Mouse (Mus musculus): ENCODE data around the gene Ints3. TPM values are rescaled to one million over a fixed set of nuclear protein-coding genes. Genes with fewer than 3 reads are reported as not detected.
A peak's percentile ranks its signal among the peaks of the same experiment; 100 is the strongest.
"Not testable (repeated sequence)": the region's sequence is repeated elsewhere in the genome, so short reads cannot be mapped to it uniquely, and the experiment has no call there.

The Ints3 gene
- total RNA-seq, 2 experiments from 2014 or later, result 57.6 to 70.1 TPM

- no peak for DNase-seq (ENCODE audit: low spot score in 2 of 2)
- intact Hi-C loops (cut with DNase I), result loop anchor here (5.0 to 10.0 kb wide), 3 partner anchors 81 to 151 kb away; partner anchors contain the start of genes Dennd4b and Gatad2b
Observed at GRCm38 (mm10) chr3:90372817-90373216, 60.6 kb downstream of the Ints3 start.

- no peak for DNase-seq (ENCODE audit: low spot score in 2 of 2)
- intact Hi-C loops (cut with DNase I), result loop anchor here (5.0 to 10.0 kb wide), 3 partner anchors 80 to 150 kb away; partner anchors contain the start of genes Dennd4b and Gatad2b
Observed at GRCm38 (mm10) chr3:90371857-90372256, 61.6 kb downstream of the Ints3 start.

GRCm38 (mm10) chr3:90369041-90369440 is 64.4 kb downstream of the Ints3 start:
- DNase-seq (ENCODE audit: low spot score in 2 of 2), result peak; percentile 32 to 52
- intact Hi-C loops (cut with DNase I), result no loop called here

DNA sequence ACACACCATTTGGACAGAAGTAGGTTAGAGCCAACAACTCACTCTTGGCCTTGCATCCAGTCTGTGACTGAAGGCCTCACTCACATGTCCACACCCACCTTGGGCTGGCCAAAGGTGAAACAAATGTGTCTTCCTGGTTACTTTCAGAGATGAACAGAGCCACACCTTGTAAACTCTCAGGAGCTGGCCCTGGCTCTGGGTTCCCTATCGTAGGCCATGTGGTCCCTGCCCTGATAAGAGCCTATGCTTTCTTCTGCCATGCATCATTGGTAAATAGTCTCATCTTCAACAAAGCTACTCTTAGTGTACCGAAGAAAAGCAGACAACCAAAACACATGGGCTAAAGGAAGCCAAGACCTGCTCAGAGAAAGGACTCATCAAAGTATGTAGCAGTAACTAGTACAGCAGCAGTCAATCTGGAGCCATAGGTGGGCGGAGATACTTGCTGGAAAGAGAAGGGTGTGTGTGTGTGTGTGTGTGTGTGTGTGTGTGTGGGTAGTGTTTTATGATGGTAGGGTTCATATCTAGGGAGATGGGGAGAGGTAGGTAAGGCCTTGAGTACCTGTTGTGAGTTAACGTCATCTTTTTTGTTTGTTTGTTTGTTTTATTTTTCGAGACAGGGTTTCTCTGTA is 66.3 kb downstream of the Ints3 start:
- intact Hi-C loops (cut with DNase I), result no loop called here
- DNase-seq (ENCODE audit: low spot score in 2 of 2), result no peak

DNA sequence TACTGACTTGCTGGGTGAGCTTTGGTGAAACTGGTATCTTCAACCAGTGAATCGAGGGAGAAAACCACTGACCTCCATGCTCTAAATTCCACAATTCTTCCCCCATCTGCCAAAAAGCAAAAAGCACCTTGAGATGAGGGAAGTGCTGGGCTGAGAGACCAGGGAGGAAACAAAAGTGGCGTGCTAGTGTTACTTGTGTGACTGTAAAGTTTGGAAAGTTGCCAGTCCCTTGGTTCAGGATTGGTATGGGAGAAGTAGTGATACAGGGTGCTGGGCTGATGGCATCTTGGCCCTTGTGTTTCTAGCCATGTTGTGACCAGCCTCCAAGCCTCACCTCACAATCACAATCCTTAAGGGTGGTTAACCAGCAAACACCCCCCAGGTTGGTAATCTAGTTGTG is 71.1 kb downstream of the Ints3 start:
- intact Hi-C loops (cut with DNase I), result no loop called here

DNA sequence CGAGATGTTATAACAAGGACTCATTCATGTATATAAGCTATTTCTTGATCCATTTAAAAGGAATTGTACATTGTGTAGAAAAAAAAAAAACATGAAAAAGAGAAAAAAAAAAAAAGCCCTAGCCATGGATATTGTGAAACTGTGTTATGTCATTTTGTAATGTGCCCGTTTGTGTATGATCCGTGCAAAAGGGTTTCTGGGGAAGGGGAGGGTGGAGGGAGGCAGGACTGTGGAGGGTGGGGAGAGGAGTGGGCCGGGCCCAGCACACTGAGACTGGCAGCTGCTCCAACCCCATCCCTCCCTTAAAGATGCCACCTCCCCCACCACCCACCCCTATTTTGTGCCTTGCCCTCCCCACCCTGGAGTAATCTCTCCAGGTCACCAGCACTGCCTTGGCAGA is 71.9 kb downstream of the Ints3 start:
- intact Hi-C loops (cut with DNase I), result no loop called here
- no peak for DNase-seq (ENCODE audit: low spot score in 2 of 2)

More for the DNA sequence above, 71.1 kb downstream of the Ints3 start:
- DNase-seq (ENCODE audit: low spot score in 2 of 2), result no peak

GRCm38 (mm10) chr3:90359230-90359629 is 74.2 kb downstream of the Ints3 start:
- DNase-seq (ENCODE audit: low spot score in 2 of 2), result no peak
- intact Hi-C loops (cut with DNase I), result no loop called here

DNA sequence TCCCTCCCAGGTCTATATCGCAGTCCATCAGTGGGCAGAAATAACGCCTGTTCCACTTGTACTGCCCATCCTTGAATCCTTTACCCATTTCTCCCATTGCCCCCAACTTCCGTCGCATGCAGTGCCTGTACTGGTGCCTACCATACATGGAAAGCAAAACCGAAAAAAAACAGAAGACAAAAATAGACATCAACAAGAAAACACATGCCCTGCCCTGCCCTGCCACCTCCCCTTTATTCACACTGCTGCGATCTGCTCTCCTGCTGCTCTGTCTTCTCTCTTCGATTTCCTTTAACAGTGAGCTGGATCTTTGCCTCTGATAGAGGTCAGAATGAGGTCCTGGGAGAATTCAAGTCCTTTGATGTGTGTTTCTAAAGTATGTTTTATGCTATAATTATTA is 75.5 kb downstream of the Ints3 start:
- intact Hi-C loops (cut with DNase I), result no loop called here

DNA sequence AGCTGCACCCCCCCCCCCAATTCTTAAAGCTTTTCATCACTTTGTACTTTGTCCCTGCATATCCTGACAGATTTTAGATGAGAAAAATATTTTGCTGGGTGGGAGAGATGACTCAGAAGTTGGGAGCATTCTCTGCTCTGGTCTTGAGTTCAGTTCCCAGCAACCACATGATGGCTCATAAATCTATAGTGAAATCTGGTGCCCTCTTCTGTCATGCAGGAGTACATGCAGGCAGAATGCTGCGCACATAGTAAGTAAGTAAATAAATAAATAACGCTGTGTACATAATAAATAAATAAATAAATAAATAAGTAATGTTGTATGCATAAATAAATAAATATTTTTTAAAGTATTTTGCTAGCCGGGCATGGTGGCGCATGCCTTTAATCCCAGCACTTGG is 85.6 kb downstream of the Ints3 start:
- intact Hi-C loops (cut with DNase I), result no loop called here
- DNase-seq (ENCODE audit: low spot score in 2 of 2), result no peak

More for the DNA sequence above, 75.5 kb downstream of the Ints3 start:
- DNase-seq (ENCODE audit: low spot score in 2 of 2), result no peak

GRCm38 (mm10) chr3:90342853-90343252 is 90.6 kb downstream of the Ints3 start:
- DNase-seq (ENCODE audit: low spot score in 2 of 2); intact Hi-C loops (cut with DNase I): not testable (repeated sequence)

Other genes with a start within 250 kb of the Ints3 start
- 100 to 1,000 TPM; 834 to 845 TPM for gene Rps27, start 220.0 kb downstream of the Ints3 start, total RNA-seq (2021)
- 1 to 10 TPM; 5.7 to 6.5 TPM for gene Rab13, start 219.9 kb downstream of the Ints3 start, total RNA-seq (2021)
- 10 to 100 TPM; 45.0 to 45.3 TPM for gene Jtb, start 202.0 kb downstream of the Ints3 start, total RNA-seq (2021)
- gene Creb3l4, start 190.1 kb downstream of the Ints3 start, total RNA-seq (2021), result not detected
- 10 to 100 TPM; 45.8 to 51.9 TPM for gene Slc39a1, start 185.4 kb downstream of the Ints3 start, total RNA-seq (2021)
- 10 to 100 TPM; 34.1 to 38.1 TPM for gene Crtc2, start 179.5 kb downstream of the Ints3 start, total RNA-seq (2021)
- 10 to 100 TPM; 34.8 to 39.8 TPM for gene Dennd4b, start 168.4 kb downstream of the Ints3 start, total RNA-seq (2021)
- 10 to 100 TPM; 85.1 to 97.8 TPM for gene Gatad2b, start 140.4 kb downstream of the Ints3 start, total RNA-seq (2021)
- 1 to 10 TPM; 4.8 to 6.2 TPM for gene Slc27a3, start 43.7 kb downstream of the Ints3 start, total RNA-seq (2021)
- gene Npr1, start 32.2 kb upstream of the Ints3 start, total RNA-seq (2021), result 1 to 10 TPM; 2.5 to 4.2 TPM
- gene Ilf2, start 42.5 kb upstream of the Ints3 start, total RNA-seq (2021), result 10 to 100 TPM; 73.5 to 82.2 TPM
- gene Snapin, start 57.4 kb upstream of the Ints3 start, total RNA-seq (2021), result 10 to 100 TPM; 52.8 to 54.7 TPM
- gene Chtop, start 75.9 kb upstream of the Ints3 start, total RNA-seq (2021), result 100 to 1,000 TPM; 160 to 168 TPM
- gene S100a1, start 80.8 kb upstream of the Ints3 start, total RNA-seq (2021), result 100 to 1,000 TPM; 118 to 137 TPM
- gene S100a13, start 80.8 kb upstream of the Ints3 start, total RNA-seq (2021), result 10 to 100 TPM; 20.9 to 21.8 TPM
- under 1 TPM; 0.34 to 0.44 TPM for gene S100a14, start 93.2 kb upstream of the Ints3 start, total RNA-seq (2021)
- gene S100a16, start 103.6 kb upstream of the Ints3 start, total RNA-seq (2021), result 10 to 100 TPM; 79.4 to 89.8 TPM
- 1 to 10 TPM in 1 of 2 experiments, under 1 TPM in 1; 0.88 to 1.4 TPM for gene S100a3, start 127.0 kb upstream of the Ints3 start, total RNA-seq (2021)
- not detected for gene S100a2, start 156.6 kb upstream of the Ints3 start, total RNA-seq (2021)
- gene Gm42674, start 168.3 kb upstream of the Ints3 start, total RNA-seq (2021), result not detected
- 1 to 10 TPM; 3.7 to 4.0 TPM for gene S100a4, start 170.1 kb upstream of the Ints3 start, total RNA-seq (2021)
- not detected for gene S100a5, start 174.9 kb upstream of the Ints3 start, total RNA-seq (2021)
- gene S100a6, start 179.3 kb upstream of the Ints3 start, total RNA-seq (2021), result 10 to 100 TPM; 28.7 to 30.9 TPM
- under 1 TPM; 0.57 to 0.59 TPM for gene S100a7a, start 220.4 kb upstream of the Ints3 start, total RNA-seq (2021)
- 1 to 10 TPM in 1 of 2 experiments, not detected in 1; 1.5 TPM for gene S100a8, start 235.4 kb upstream of the Ints3 start, total RNA-seq (2021)